Mouse (Mus musculus) C2C12 (cell line): ENCODE data around the gene Gm49396.

ENCODE experiments used
- CEBPB ChIP-seq: IDR thresholded peaks from one replicate; pipeline ENCODE4 v1.6.1; 2011; ENCODE audit warnings: low read depth, mild to moderate bottlenecking, control low read depth, moderate library complexity
- MYOG ChIP-seq: IDR thresholded peaks from one replicate; pipeline ENCODE4 v1.6.1; 2011; ENCODE audit not compliant: control insufficient read depth, insufficient read length; ENCODE audit errors: extremely low read depth
- USF1 ChIP-seq: IDR thresholded peaks from one replicate; pipeline ENCODE4 v1.6.1; 2011; ENCODE audit warnings: low read depth, mild to moderate bottlenecking, control low read depth, moderate library complexity

GRCm38 (mm10) chr7:30557901-30558514 lies 5.1 kb upstream of the Gm49396 start:
- TF ChIP-seq MYOG = no peak
- no peak for TF ChIP-seq CEBPB
- TF ChIP-seq USF1 = no peak
